ENCODE assay signal across 9 mouse cellular contexts in the genomic region with DNA sequence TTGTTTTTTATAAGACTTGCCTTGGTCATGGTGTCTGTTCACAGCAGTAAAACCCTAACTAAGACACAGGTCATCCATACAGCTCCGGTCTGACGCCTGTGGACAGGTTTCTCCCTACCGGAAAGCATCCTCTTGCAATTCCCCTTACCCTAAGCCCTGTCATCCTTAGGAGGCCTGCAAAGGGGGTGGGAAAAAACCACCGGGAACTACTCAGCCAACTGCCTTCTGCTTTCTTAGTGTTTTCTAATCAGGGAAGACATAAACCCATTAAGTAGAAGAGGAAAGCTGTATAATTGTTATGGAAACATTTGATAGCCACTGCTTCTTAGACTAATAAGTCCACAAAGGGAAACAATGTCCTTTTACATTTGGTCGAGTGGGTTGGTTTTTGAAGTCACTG. TPM values are rescaled to one million over a fixed set of nuclear protein-coding genes. Genes with fewer than 3 reads are reported as not detected.
A peak's percentile ranks its signal among the peaks of the same experiment; 100 is the strongest.
DNase-seq lines count a peak whose midpoint lies in the region; ATAC-seq and TF ChIP-seq lines count a peak whose summit lies in the region.
"Had no signal": no experiment of that assay in that cellular context is flagged by ENCODE, and none has a peak within 500 bp of the region (broad histone marks: within the 10 kb centered on the region; RNA-seq: fewer than 3 reads in every experiment).

No protein-coding gene starts in this region.

- H3K4me2 ChIP-seq in forebrain, embryonic 16.5 days (ENCODE audit: low read length), result peak overlapping the region; percentile 63
- peak overlapping the region; percentile 79 for H3K4me2 ChIP-seq in liver, embryonic 14.5 days (ENCODE audit: low read depth)

- TF ChIP-seq EP300 in liver, embryonic 14.5 days (IDR thresholded peaks at IDR 0.05; ENCODE audit: low read depth), result no peak

- no peaks in the 10 kb centered on the region; the same call in 1 of the 2 replicates for H3K9me3 ChIP-seq in erythroblast, embryonic 14.5 days (ENCODE audit: control insufficient read depth, low read length)
- H3K9me3 ChIP-seq in E14TG2a.4 (ENCODE audit: low read length), result no peaks in the 10 kb centered on the region
- no peaks in the 10 kb centered on the region for H3K9me3 ChIP-seq in forebrain, embryonic 16.5 days (ENCODE audit: control insufficient read depth, low read length)
- H3K9me3 ChIP-seq in liver, embryonic 14.5 days (ENCODE audit: control insufficient read depth, low read length), result no peaks in the 10 kb centered on the region

- no peak for TF ChIP-seq CTCF in E14TG2a.4 (conservative IDR thresholded peaks at IDR 0.05; ENCODE audit: low read length)
- no peak for TF ChIP-seq CTCF in liver, embryonic 14.5 days (IDR thresholded peaks at IDR 0.05; ENCODE audit: low read depth)

- H3K9ac ChIP-seq in forebrain, embryonic 16.5 days (replicated peaks; ENCODE audit: low read depth, low read length), result no peak overlapping the region
- H3K9ac ChIP-seq in liver, embryonic 14.5 days (replicated peaks), result no peak overlapping the region; the same call in 1 of the 2 replicates

- H3K27ac ChIP-seq in forebrain, embryonic 16.5 days (ENCODE audit: low read length), result no peak overlapping the region
- H3K27ac ChIP-seq in liver, embryonic 14.5 days, result no peak overlapping the region

- no peaks in the 10 kb centered on the region for H3K27me3 ChIP-seq in erythroblast, embryonic 14.5 days (ENCODE audit: control insufficient read depth)
- H3K27me3 ChIP-seq in E14TG2a.4 (ENCODE audit: insufficient read depth, low read length), result no peaks in the 10 kb centered on the region
- no peaks in the 10 kb centered on the region for H3K27me3 ChIP-seq in forebrain, embryonic 16.5 days (replicated peaks; ENCODE audit: control insufficient read depth, insufficient read depth, low read length)
- H3K27me3 ChIP-seq in liver, embryonic 14.5 days (ENCODE audit: control insufficient read depth, insufficient read depth, low read length), result no peaks in the 10 kb centered on the region

- peak overlapping the region; percentile 97 for H3K4me3 ChIP-seq in erythroblast, embryonic 14.5 days (replicated peaks)
- H3K4me3 ChIP-seq in E14TG2a.4 (replicated peaks; ENCODE audit: low read length), result peak overlapping the region; percentile 98
- peak overlapping the region; percentile 91 for H3K4me3 ChIP-seq in forebrain, embryonic 16.5 days (replicated peaks; ENCODE audit: low read length)
- peak overlapping the region in 1 of 2 experiments; percentile 85; a peak in 1 of 4 replicates for H3K4me3 ChIP-seq in liver, embryonic 14.5 days (ENCODE audit: insufficient read depth in 1 of 2, low read depth in 2 of 2, low read length in 2 of 2)

- peaks cover 46% of the 10 kb centered on the region for H3K4me1 ChIP-seq in erythroblast, embryonic 14.5 days (ENCODE audit: control insufficient read depth)
- H3K4me1 ChIP-seq in E14TG2a.4 (replicated peaks; ENCODE audit: low read depth, low read length), result peaks cover 70% of the 10 kb centered on the region
- peaks cover 15% of the 10 kb centered on the region for H3K4me1 ChIP-seq in forebrain, embryonic 16.5 days (replicated peaks; ENCODE audit: control insufficient read depth, insufficient read depth, low read length)
- peaks cover 10 to 16% of the 10 kb centered on the region in 2 experiments for H3K4me1 ChIP-seq in liver, embryonic 14.5 days (replicated peaks; ENCODE audit: control insufficient read depth in 2 of 2, insufficient read depth in 2 of 2, low read length in 1 of 2)

- peaks cover 14% of the 10 kb centered on the region for H3K36me3 ChIP-seq in erythroblast, embryonic 14.5 days (ENCODE audit: control insufficient read depth)
- peaks cover 23% of the 10 kb centered on the region for H3K36me3 ChIP-seq in E14TG2a.4 (ENCODE audit: insufficient read depth, low read length)
- H3K36me3 ChIP-seq in forebrain, embryonic 16.5 days (ENCODE audit: control insufficient read depth, insufficient read depth), result peaks cover 1% of the 10 kb centered on the region
- H3K36me3 ChIP-seq in liver, embryonic 14.5 days (replicated peaks; ENCODE audit: control insufficient read depth, insufficient read depth, low read depth), result peaks cover 11% of the 10 kb centered on the region

- WGBS in forebrain, embryonic 16.5 days, result 50% methylated on average over 5 of the region's 5 CpGs
- WGBS in liver, embryonic 14.5 days (ENCODE audit: insufficient replicate concordance), result 57% methylated on average over 5 of the region's 5 CpGs

- ATAC-seq in erythroblast, adult 5-6 weeks (replicated peaks; ENCODE audit: low FRiP score, poor library complexity, severe bottlenecking), result no peak
- no peak for ATAC-seq in forebrain, embryonic 16.5 days
- ATAC-seq in liver, embryonic 14.5 days (ENCODE audit: insufficient read depth), result no peak
- ATAC-seq in activated CD4-positive, CD25-positive, alpha-beta regulatory T cell, adult 4 months, result no peak
- ATAC-seq in megakaryocyte progenitor cell, adult 5-6 weeks (replicated peaks; ENCODE audit: poor library complexity), result no peak

- DNase-seq in liver, embryonic 14.5 days (ENCODE audit: low read depth in 3 of 3, low spot score in 3 of 3), result no peak
- DNase-seq in right cerebral cortex, adult 2 months (ENCODE audit: low spot score in 2 of 2), result no peak

RNA-seq across cellular contexts. Expression of a gene that starts 0.3 kb away (rescaled TPM):
- polyA plus RNA-seq in erythroblast, embryonic 14.5 days (2012), result 30.9 and 38.6 TPM in 2 replicates
- 22.2 and 45.7 TPM in 2 replicates for total RNA-seq in erythroblast, adult 5-6 weeks (2015; ENCODE audit: low replicate concordance)
- total RNA-seq in erythroblast, adult 5-6 weeks (2017; ENCODE audit: low replicate concordance), result 8.3 and 21.9 TPM in 2 replicates
- polyA plus RNA-seq in forebrain, embryonic 16.5 days (2015; fragmentation: Nextera tagmentation; extraction: Ambion mirVana), result 107 and 120 TPM in 2 replicates
- 40.4 and 105 TPM in 2 replicates for polyA plus RNA-seq in liver, embryonic 14.5 days (2012; rRNA removed)
- polyA plus RNA-seq in liver, embryonic 14.5 days (2014; fragmentation: Nextera tagmentation; extraction: Ambion mirVana), result 135 and 136 TPM in 2 replicates
- polyA plus RNA-seq in activated CD4-positive, CD25-positive, alpha-beta regulatory T cell, adult 4 months (2017; shearing (Covaris generic)), result 10 to 100 TPM; 62.4 to 64.0 TPM
- total RNA-seq in megakaryocyte progenitor cell, adult 5-6 weeks (2015), result 118 and 119 TPM in 2 replicates
- 69.0 and 77.7 TPM in 2 replicates for total RNA-seq in megakaryocyte progenitor cell, adult 5-6 weeks (2017)

RNA-seq across cellular contexts. Expression of a gene that starts 13.0 kb away (rescaled TPM):
- 0.81 and 0.91 TPM in 2 replicates for polyA plus RNA-seq in erythroblast, embryonic 14.5 days (2012)
- total RNA-seq in erythroblast, adult 5-6 weeks (2015; ENCODE audit: low replicate concordance), result 36.1 and 36.2 TPM in 2 replicates
- total RNA-seq in erythroblast, adult 5-6 weeks (2017; ENCODE audit: low replicate concordance), result 37.9 and 68.2 TPM in 2 replicates
- 155 and 168 TPM in 2 replicates for polyA plus RNA-seq in forebrain, embryonic 16.5 days (2015; fragmentation: Nextera tagmentation; extraction: Ambion mirVana)
- polyA plus RNA-seq in liver, embryonic 14.5 days (2012; rRNA removed), result 13.3 and 24.5 TPM in 2 replicates
- 51.9 and 54.6 TPM in 2 replicates for polyA plus RNA-seq in liver, embryonic 14.5 days (2014; fragmentation: Nextera tagmentation; extraction: Ambion mirVana)
- 100 to 1,000 TPM; 110 to 181 TPM for polyA plus RNA-seq in activated CD4-positive, CD25-positive, alpha-beta regulatory T cell, adult 4 months (2017; shearing (Covaris generic))
- total RNA-seq in megakaryocyte progenitor cell, adult 5-6 weeks (2015), result 115 TPM in 2 replicates
- total RNA-seq in megakaryocyte progenitor cell, adult 5-6 weeks (2017), result 274 and 365 TPM in 2 replicates

RNA-seq across cellular contexts. Expression of a gene that starts 45.1 kb away (rescaled TPM):
- not detected in 2 replicates for polyA plus RNA-seq in erythroblast, embryonic 14.5 days (2012)
- 1.0 TPM in 1 of 2 replicates, not detected in the other for total RNA-seq in erythroblast, adult 5-6 weeks (2015; ENCODE audit: low replicate concordance)
- total RNA-seq in erythroblast, adult 5-6 weeks (2017; ENCODE audit: low replicate concordance), result not detected in 2 replicates
- polyA plus RNA-seq in forebrain, embryonic 16.5 days (2015; fragmentation: Nextera tagmentation; extraction: Ambion mirVana), result 0.25 and 0.58 TPM in 2 replicates
- not detected in 2 replicates for polyA plus RNA-seq in liver, embryonic 14.5 days (2012; rRNA removed)
- 0.11 TPM in 1 of 2 replicates, not detected in the other for polyA plus RNA-seq in liver, embryonic 14.5 days (2014; fragmentation: Nextera tagmentation; extraction: Ambion mirVana)
- polyA plus RNA-seq in activated CD4-positive, CD25-positive, alpha-beta regulatory T cell, adult 4 months (2017; shearing (Covaris generic)), result not detected
- total RNA-seq in megakaryocyte progenitor cell, adult 5-6 weeks (2015), result 0.91 TPM in 1 of 2 replicates, not detected in the other
- total RNA-seq in megakaryocyte progenitor cell, adult 5-6 weeks (2017), result 0.41 TPM in 1 of 2 replicates, not detected in the other

RNA-seq across cellular contexts. Expression of a gene that starts 46.4 kb away (rescaled TPM):
- 0.38 and 0.69 TPM in 2 replicates for polyA plus RNA-seq in erythroblast, embryonic 14.5 days (2012)
- 1.0 and 3.1 TPM in 2 replicates for total RNA-seq in erythroblast, adult 5-6 weeks (2015; ENCODE audit: low replicate concordance)
- 5.2 and 7.1 TPM in 2 replicates for total RNA-seq in erythroblast, adult 5-6 weeks (2017; ENCODE audit: low replicate concordance)
- polyA plus RNA-seq in forebrain, embryonic 16.5 days (2015; fragmentation: Nextera tagmentation; extraction: Ambion mirVana), result 336 and 338 TPM in 2 replicates
- polyA plus RNA-seq in liver, embryonic 14.5 days (2012; rRNA removed), result 29.2 and 36.3 TPM in 2 replicates
- polyA plus RNA-seq in liver, embryonic 14.5 days (2014; fragmentation: Nextera tagmentation; extraction: Ambion mirVana), result 55.4 and 59.3 TPM in 2 replicates
- polyA plus RNA-seq in activated CD4-positive, CD25-positive, alpha-beta regulatory T cell, adult 4 months (2017; shearing (Covaris generic)), result 10 to 100 TPM; 38.5 to 40.3 TPM
- total RNA-seq in megakaryocyte progenitor cell, adult 5-6 weeks (2015), result 16.4 and 18.1 TPM in 2 replicates
- 14.7 and 16.7 TPM in 2 replicates for total RNA-seq in megakaryocyte progenitor cell, adult 5-6 weeks (2017)

RNA-seq across cellular contexts. Expression of a gene that starts 53.9 kb away (rescaled TPM):
- not detected in 2 replicates for polyA plus RNA-seq in erythroblast, embryonic 14.5 days (2012)
- total RNA-seq in erythroblast, adult 5-6 weeks (2015; ENCODE audit: low replicate concordance), result not detected in 2 replicates
- total RNA-seq in erythroblast, adult 5-6 weeks (2017; ENCODE audit: low replicate concordance), result 0.14 and 1.6 TPM in 2 replicates
- 0.17 TPM in 1 of 2 replicates, not detected in the other for polyA plus RNA-seq in forebrain, embryonic 16.5 days (2015; fragmentation: Nextera tagmentation; extraction: Ambion mirVana)
- 0.10 TPM in 1 of 2 replicates, not detected in the other for polyA plus RNA-seq in liver, embryonic 14.5 days (2012; rRNA removed)
- not detected in 2 replicates for polyA plus RNA-seq in liver, embryonic 14.5 days (2014; fragmentation: Nextera tagmentation; extraction: Ambion mirVana)
- polyA plus RNA-seq in activated CD4-positive, CD25-positive, alpha-beta regulatory T cell, adult 4 months (2017; shearing (Covaris generic)), result not detected
- 0.15 and 0.99 TPM in 2 replicates for total RNA-seq in megakaryocyte progenitor cell, adult 5-6 weeks (2015)
- total RNA-seq in megakaryocyte progenitor cell, adult 5-6 weeks (2017), result 0.44 TPM in 1 of 2 replicates, not detected in the other
- polyA plus RNA-seq: small intestine, adult 2 months had no signal
